Mouse (Mus musculus) ES-Bruce4 (cell line): ENCODE results near the gene Ctnna3. TPM values are rescaled to one million over a fixed set of nuclear protein-coding genes. Genes with fewer than 3 reads are reported as not detected.

ENCODE experiments used
- H3K27ac ChIP-seq: 2 replicates; pipeline ENCODE4 v1.5.1; 2012; ENCODE audit warnings: low read length, inconsistent platforms; ENCODE audit not compliant: insufficient read depth
- H3K27me3 ChIP-seq: 2 replicates; pipeline ENCODE4 v1.6.1; 2012; ENCODE audit warnings: mild to moderate bottlenecking, low read length, inconsistent platforms; ENCODE audit not compliant: control insufficient read depth, poor library complexity, insufficient read depth, severe bottlenecking
- H3K36me3 ChIP-seq: 2 replicates; pipeline ENCODE4 v1.6.1; 2012; ENCODE audit warnings: inconsistent platforms, mild to moderate bottlenecking, low read length, moderate library complexity; ENCODE audit not compliant: control insufficient read depth, poor library complexity, insufficient read depth, severe bottlenecking
- H3K4me1 ChIP-seq: one replicate; pipeline ENCODE4 v1.8.1; 2011; ENCODE audit warnings: low read length; ENCODE audit not compliant: control insufficient read depth, insufficient read depth
- H3K4me3 ChIP-seq: 2 replicates; pipeline ENCODE4 v1.5.1; 2011; ENCODE audit warnings: low read depth, mild to moderate bottlenecking, low read length
- H3K9ac ChIP-seq: 2 replicates; pipeline ENCODE4 v1.6.1; 2012; ENCODE audit warnings: low read depth, mild to moderate bottlenecking, inconsistent platforms; ENCODE audit not compliant: poor library complexity, severe bottlenecking
- H3K9me3 ChIP-seq: replicated peaks from 2 replicates; pipeline ENCODE4 v1.6.1; 2012; ENCODE audit warnings: mild to moderate bottlenecking, low read length, inconsistent platforms; ENCODE audit not compliant: control insufficient read depth, poor library complexity, insufficient read depth, severe bottlenecking
- CTCF ChIP-seq: IDR thresholded peaks from one replicate; pipeline ENCODE4 v1.8.1; 2011; ENCODE audit warnings: low read depth, low read length
- EP300 ChIP-seq: IDR thresholded peaks from 2 replicates; pipeline ENCODE4 v1.6.1; 2011; ENCODE audit warnings: low read depth, low read length; ENCODE audit not compliant: insufficient read depth
- POLR2A ChIP-seq: IDR thresholded peaks from one replicate; pipeline ENCODE4 v1.8.1; 2011; ENCODE audit warnings: low read length; ENCODE audit not compliant: insufficient read depth
- polyA plus RNA-seq: library from polyadenylated mRNA; stranded (reverse); fragments of >200 nt; gene quantifications from 2 replicates; pipeline ENCODE4 v1.2.4, GENCODE M21; 2011; ENCODE audit warnings: low read depth; ENCODE audit not compliant: missing spikeins, insufficient read depth, insufficient read length

Ctnna3 gene
- polyA plus RNA-seq, 1 experiment, result not detected

DNA sequence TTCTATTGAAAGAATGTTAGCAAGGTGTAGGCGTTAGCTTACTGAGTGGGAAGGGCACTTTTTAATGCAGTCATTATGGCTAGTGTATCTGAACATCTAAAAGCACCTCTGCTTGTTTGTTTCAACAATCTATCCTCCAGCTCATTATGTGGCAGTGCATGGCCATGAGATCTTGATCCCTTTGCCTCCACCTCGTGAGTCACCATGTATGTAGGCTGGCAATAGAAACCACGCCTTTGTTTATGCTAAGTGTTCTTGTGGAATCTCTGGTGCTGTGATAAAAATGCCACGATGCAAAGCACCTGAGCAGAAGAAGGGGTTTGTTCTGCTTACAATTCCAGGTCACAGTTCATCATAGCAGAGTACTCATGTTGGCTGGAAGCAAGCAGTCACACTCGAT lies 1053.4 kb downstream of the Ctnna3 start:
- Histone ChIP-seq H3K36me3 (no peaks in the 10 kb centered on the region), H3K9me3 (no peaks in the 10 kb centered on the region), H3K4me3 (no peak overlapping the region), H3K4me1 (no peaks in the 10 kb centered on the region), H3K27me3 (no peaks in the 10 kb centered on the region), H3K9ac (no peak overlapping the region), H3K27ac (no peak overlapping the region)
- TF ChIP-seq POLR2A (no peak), CTCF (no peak), EP300 (no peak)

- no peaks in the 10 kb centered on the region for H3K36me3 ChIP-seq
- no peaks in the 10 kb centered on the region for H3K4me1 ChIP-seq
- H3K4me3 ChIP-seq, result no peak overlapping the region
- H3K27ac ChIP-seq, result no peak overlapping the region
- H3K9me3 ChIP-seq, result no peaks in the 10 kb centered on the region
- no peaks in the 10 kb centered on the region for H3K27me3 ChIP-seq
- no peak for TF ChIP-seq EP300
- TF ChIP-seq POLR2A, result no peak
- TF ChIP-seq CTCF, result no peak
- no peak overlapping the region for H3K9ac ChIP-seq
Measured at GRCm38 (mm10) chr10:64489471-64489870, 1059.6 kb downstream of the Ctnna3 start.

DNA sequence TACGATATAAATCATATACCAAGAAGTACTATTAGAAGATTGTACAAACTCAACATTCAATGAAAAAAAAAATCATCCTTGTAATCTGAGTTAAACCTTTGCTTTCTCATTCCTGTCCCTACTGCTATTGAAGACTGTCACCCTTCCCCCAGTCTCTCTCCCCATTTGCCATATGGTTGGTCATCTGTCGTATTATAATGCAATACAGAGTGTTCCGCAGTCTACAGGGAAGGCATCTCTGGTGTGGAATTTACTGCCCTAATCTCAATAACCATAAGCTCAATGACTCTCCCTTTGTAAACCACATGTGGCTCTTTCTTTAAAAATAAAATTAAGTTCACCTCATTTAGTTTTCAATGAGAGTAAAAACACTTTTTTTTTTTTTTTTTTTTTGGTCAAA lies 1113.7 kb downstream of the Ctnna3 start:
- Histone ChIP-seq H3K9me3 (no peaks in the 10 kb centered on the region), H3K4me3 (no peak overlapping the region)
- TF ChIP-seq CTCF (no peak), EP300 (no peak), POLR2A (no peak)

DNA sequence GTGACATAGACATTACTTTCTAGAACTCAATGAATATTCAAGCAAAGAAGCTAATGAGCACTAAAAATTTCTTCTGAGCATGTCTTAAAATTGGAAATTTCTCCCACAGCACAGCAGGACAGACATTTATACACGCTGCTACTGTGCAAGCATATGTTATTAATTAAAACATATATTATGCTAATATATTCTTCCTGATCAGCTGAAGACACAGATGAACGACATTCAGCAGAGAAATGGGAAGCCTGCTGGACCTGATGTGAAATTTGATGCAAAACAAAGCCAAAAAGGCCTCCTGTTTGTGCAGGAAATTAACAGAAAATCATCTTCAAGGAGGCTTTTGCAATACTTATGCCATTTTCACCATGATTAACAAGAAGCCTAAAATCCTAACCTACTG lies 1114.5 kb downstream of the Ctnna3 start:
- Histone ChIP-seq H3K36me3 (no peaks in the 10 kb centered on the region), H3K4me3 (no peak overlapping the region), H3K9me3 (no peaks in the 10 kb centered on the region), H3K27ac (no peak overlapping the region), H3K4me1 (no peaks in the 10 kb centered on the region), H3K27me3 (no peaks in the 10 kb centered on the region), H3K9ac (no peak overlapping the region)
- no peak for TF ChIP-seq POLR2A
- no peak for TF ChIP-seq EP300
- no peak for TF ChIP-seq CTCF

More for the DNA sequence above, 1113.7 kb downstream of the Ctnna3 start:
- no peaks in the 10 kb centered on the region for H3K4me1 ChIP-seq
- no peak overlapping the region for H3K9ac ChIP-seq
- H3K27me3 ChIP-seq, result no peaks in the 10 kb centered on the region
- H3K27ac ChIP-seq, result no peak overlapping the region
- no peaks in the 10 kb centered on the region for H3K36me3 ChIP-seq

GRCm38 (mm10) chr10:64571311-64571710 lies 1141.4 kb downstream of the Ctnna3 start:
- Histone ChIP-seq H3K4me3 (no peak overlapping the region), H3K27me3 (no peaks in the 10 kb centered on the region), H3K4me1 (no peaks in the 10 kb centered on the region), H3K36me3 (no peaks in the 10 kb centered on the region), H3K9ac (no peak overlapping the region), H3K27ac (no peak overlapping the region), H3K9me3 (no peaks in the 10 kb centered on the region)
- TF ChIP-seq CTCF (no peak), POLR2A (no peak), EP300 (no peak)

- H3K36me3 ChIP-seq, result no peaks in the 10 kb centered on the region
Measured at GRCm38 (mm10) chr10:64588116-64588515, 1158.2 kb downstream of the Ctnna3 start.

More at GRCm38 (mm10) chr10:64588116-64588515, 1158.2 kb downstream of the Ctnna3 start:
- Histone ChIP-seq H3K27me3 (no peaks in the 10 kb centered on the region), H3K9me3 (no peaks in the 10 kb centered on the region), H3K9ac (no peak overlapping the region), H3K27ac (no peak overlapping the region), H3K4me1 (no peaks in the 10 kb centered on the region), H3K4me3 (no peak overlapping the region)
- TF ChIP-seq EP300, result no peak
- TF ChIP-seq CTCF, result no peak
- no peak for TF ChIP-seq POLR2A
